Mouse (Mus musculus) kidney, embryonic 14.5 days (tissue): ENCODE results near the gene Spg20. TPM values are rescaled to one million over a fixed set of nuclear protein-coding genes. Genes with fewer than 3 reads are reported as not detected.

Experiments used
- ATAC-seq: fragments of 200-750 bp; cut with Nextera tagmentation; 2 replicates; pipeline ENCODE4 v1.8.0; 2017; ENCODE audit warnings: moderate number of reproducible peaks, mild to moderate bottlenecking, moderate TSS enrichment, moderate library complexity; ENCODE audit not compliant: low FRiP score, low TSS enrichment
- H3K27ac ChIP-seq: fragments of 300-500 bp; sonication (generic); 2 replicates; pipeline ENCODE4 v1.5.1; 2014; ENCODE audit warnings: low read depth, mild to moderate bottlenecking, low read length, moderate library complexity, mixed read lengths
- H3K27me3 ChIP-seq: fragments of 300-500 bp; sonication (generic); 2 replicates; pipeline ENCODE4 v1.6.1; 2014; ENCODE audit warnings: mild to moderate bottlenecking, low read length; ENCODE audit not compliant: control insufficient read depth, insufficient read depth
- H3K36me3 ChIP-seq: fragments of 300-500 bp; sonication (generic); 2 replicates; pipeline ENCODE4 v1.6.1; 2014; ENCODE audit warnings: low read length, mixed read lengths; ENCODE audit not compliant: control insufficient read depth, insufficient read depth
- H3K4me1 ChIP-seq: fragments of 300-500 bp; sonication (generic); 2 replicates; pipeline ENCODE4 v1.6.1; 2014; ENCODE audit warnings: low read length, mixed read lengths; ENCODE audit not compliant: control insufficient read depth, insufficient read depth
- H3K4me2 ChIP-seq: fragments of 300-500 bp; sonication (generic); replicated peaks from 2 replicates; pipeline ENCODE4 v1.6.1; 2014; ENCODE audit warnings: low read depth, mild to moderate bottlenecking, low read length
- H3K4me3 ChIP-seq: fragments of 300-500 bp; sonication (generic); 2 replicates; pipeline ENCODE4 v1.5.1; 2014; ENCODE audit warnings: mild to moderate bottlenecking, low read length
- H3K9ac ChIP-seq: fragments of 300-500 bp; sonication (generic); 2 replicates; pipeline ENCODE4 v1.6.1; 2014; ENCODE audit warnings: low read depth, mild to moderate bottlenecking, low read length, moderate library complexity
- H3K9me3 ChIP-seq: fragments of 300-500 bp; sonication (generic); 2 replicates; pipeline ENCODE4 v1.6.1; 2016; ENCODE audit warnings: low read length; ENCODE audit not compliant: control insufficient read depth
- WGBS: fragments of 180-500 bp; shearing (Covaris S2); extraction: QIAGEN DNeasy Blood & Tissue Kit; methylation state at CpG from one replicate; pipeline ENCODE4 v1.1.7; 2014; 5-methylcytosine and 5-hydroxymethylcytosine counted together
- polyA plus RNA-seq: library from polyadenylated mRNA; unstranded; fragments of >200 nt; fragmentation: Nextera tagmentation; extraction: Ambion mirVana; gene quantifications from 2 replicates; pipeline ENCODE4 v1.2.1, GENCODE M21; 2014

Gene Spg20
- polyA plus RNA-seq, 1 experiment from 2014 or later = 49.6 TPM

DNA sequence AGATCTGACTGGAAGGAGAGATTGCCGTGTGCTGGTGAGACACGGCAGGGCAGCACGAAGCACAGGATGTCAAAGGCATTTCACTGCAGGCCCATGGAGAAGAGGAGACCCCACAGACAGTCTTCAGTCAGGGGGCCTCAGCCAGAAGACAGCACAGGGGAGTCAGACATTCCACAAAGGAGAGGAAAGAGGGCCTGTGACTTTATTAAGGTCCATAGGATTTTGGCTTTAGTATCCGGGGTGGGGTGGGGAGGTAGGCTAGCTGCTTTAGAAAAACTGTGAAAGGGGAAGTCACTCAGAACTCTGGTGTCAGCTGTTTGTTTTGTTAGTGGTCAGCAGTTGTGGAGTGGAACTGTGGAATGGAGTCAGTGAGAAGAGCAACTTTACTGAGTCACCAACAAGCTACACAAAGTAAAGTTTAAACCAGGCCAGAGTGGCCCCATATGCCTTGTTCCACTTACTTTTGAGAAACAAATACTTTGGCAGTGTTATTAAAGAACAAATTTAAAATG, 17.3 kb downstream of the Spg20 start:
- no peaks in the 10 kb centered on the region for H3K4me1 ChIP-seq
- no peak overlapping the region for H3K4me2 ChIP-seq
- 87% methylated on average over 4 of the region's 4 CpGs for WGBS
- no peaks in the 10 kb centered on the region for H3K27me3 ChIP-seq
- no peak for ATAC-seq
- peaks cover 80% of the 10 kb centered on the region for H3K36me3 ChIP-seq
- H3K27ac ChIP-seq = no peak overlapping the region
- H3K9me3 ChIP-seq = no peaks in the 10 kb centered on the region
- H3K4me3 ChIP-seq = no peak overlapping the region
- H3K9ac ChIP-seq = no peak overlapping the region

DNA sequence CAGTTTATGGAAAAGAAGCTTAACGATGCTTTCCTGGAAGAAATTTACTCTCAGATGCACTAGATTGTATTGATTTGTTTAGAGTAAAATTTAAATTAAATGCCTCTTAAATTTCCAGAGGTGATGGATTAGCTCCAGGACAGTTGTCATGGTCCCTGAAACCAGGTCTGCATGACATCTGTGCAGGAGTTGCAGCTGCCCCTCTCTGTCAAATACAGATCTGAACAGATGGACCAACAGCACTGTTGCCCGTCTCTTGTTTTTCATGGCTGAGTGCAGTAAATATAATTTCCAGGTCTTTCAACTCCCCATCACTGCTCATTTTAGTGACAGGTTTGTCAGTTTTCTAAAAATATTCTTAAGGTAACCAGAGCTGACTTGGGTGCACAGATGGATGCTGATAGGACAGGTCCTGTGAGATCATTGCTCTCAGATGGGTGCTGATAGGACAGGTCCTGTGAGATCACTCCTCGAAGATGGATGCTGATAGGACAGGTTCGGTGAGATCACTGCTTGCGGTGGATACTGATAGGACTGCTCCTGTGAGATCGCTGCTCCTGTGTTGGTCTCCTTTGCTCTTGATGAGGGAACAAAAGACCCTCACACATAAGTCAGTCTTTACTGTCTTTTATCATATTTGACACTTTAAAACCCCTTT, 19.8 kb downstream of the Spg20 start:
- H3K4me1 ChIP-seq = no peaks in the 10 kb centered on the region
- no peaks in the 10 kb centered on the region for H3K9me3 ChIP-seq
- no peak overlapping the region for H3K9ac ChIP-seq
- peaks cover 78% of the 10 kb centered on the region for H3K36me3 ChIP-seq
- 89% methylated on average over 6 of the region's 6 CpGs for WGBS
- H3K27me3 ChIP-seq = no peaks in the 10 kb centered on the region
- no peak overlapping the region for H3K4me2 ChIP-seq
- H3K27ac ChIP-seq = no peak overlapping the region
- ATAC-seq = no peak
- no peak overlapping the region for H3K4me3 ChIP-seq

DNA sequence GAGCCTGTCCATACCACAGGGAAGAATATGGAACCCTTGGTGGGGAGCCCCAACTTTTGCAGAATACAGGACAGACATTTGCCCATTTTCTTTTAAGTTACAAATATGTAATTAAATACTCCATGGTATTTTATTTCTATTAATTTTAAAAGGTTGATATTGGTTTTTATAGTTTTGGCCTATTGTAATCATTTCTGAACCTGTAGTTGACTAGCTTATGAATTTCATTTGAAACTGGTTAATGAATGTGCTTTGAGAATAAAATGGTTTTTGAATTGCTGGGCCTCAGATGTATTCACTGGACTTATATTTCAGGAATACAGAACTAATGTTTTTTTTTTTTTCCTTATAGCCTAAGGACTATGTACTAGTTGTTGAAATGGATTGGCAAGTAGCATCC, 25.1 kb downstream of the Spg20 start, which contains the start of gene Ccdc169:
TSS of gene Ccdc169 (plus strand) at position 301 of the 400 bp plus-strand sequence.
- no peaks in the 10 kb centered on the region for H3K27me3 ChIP-seq
- no peak within 1 kb of the TSS for H3K4me2 ChIP-seq
- no peak within 1 kb of the TSS for H3K4me3 ChIP-seq
- no peak within 1 kb of the TSS for H3K9ac ChIP-seq
- ATAC-seq = no peak
- no peaks in the 10 kb centered on the region for H3K9me3 ChIP-seq
- no peaks in the 10 kb centered on the region for H3K4me1 ChIP-seq
- no peak within 1 kb of the TSS for H3K27ac ChIP-seq
- H3K36me3 ChIP-seq = peaks cover 51% of the 10 kb centered on the region

- WGBS = 76% methylated on average over 12 of the region's 12 CpGs
- H3K4me3 ChIP-seq = no peak overlapping the region
Observed at GRCm38 (mm10) chr3:55139837-55140236, 27.9 kb downstream of the Spg20 start.

GRCm38 (mm10) chr3:55141401-55141800, 29.5 kb downstream of the Spg20 start:
- no peaks in the 10 kb centered on the region for H3K4me1 ChIP-seq
- no peaks in the 10 kb centered on the region for H3K27me3 ChIP-seq
- no peak overlapping the region for H3K9ac ChIP-seq
- H3K36me3 ChIP-seq = peaks cover 15% of the 10 kb centered on the region
- WGBS = 69% methylated on average over 2 of the region's 2 CpGs
- no peaks in the 10 kb centered on the region for H3K9me3 ChIP-seq
- no peak for ATAC-seq
- no peak overlapping the region for H3K27ac ChIP-seq
- H3K4me2 ChIP-seq = no peak overlapping the region
- no peak overlapping the region for H3K4me3 ChIP-seq

More at GRCm38 (mm10) chr3:55139837-55140236, 27.9 kb downstream of the Spg20 start:
- Histone ChIP-seq H3K4me2 (no peak overlapping the region), H3K27me3 (no peaks in the 10 kb centered on the region), H3K9me3 (no peaks in the 10 kb centered on the region), H3K27ac (no peak overlapping the region), H3K36me3 (peaks cover 26% of the 10 kb centered on the region), H3K4me1 (no peaks in the 10 kb centered on the region), H3K9ac (no peak overlapping the region)
- ATAC-seq = peak; percentile 52; the same call in 1 of the 2 replicates

GRCm38 (mm10) chr3:55144916-55145315, 33.0 kb downstream of the Spg20 start:
- Histone ChIP-seq H3K4me3 (no peak overlapping the region), H3K9ac (no peak overlapping the region), H3K4me2 (no peak overlapping the region), H3K4me1 (no peaks in the 10 kb centered on the region), H3K27me3 (no peaks in the 10 kb centered on the region), H3K27ac (no peak overlapping the region), H3K36me3 (no peaks in the 10 kb centered on the region), H3K9me3 (no peaks in the 10 kb centered on the region)
- WGBS = 93% methylated on average over 4 of the region's 4 CpGs
- no peak for ATAC-seq

- Histone ChIP-seq H3K4me2 (no peak overlapping the region), H3K36me3 (no peaks in the 10 kb centered on the region), H3K4me3 (no peak overlapping the region), H3K4me1 (no peaks in the 10 kb centered on the region), H3K27me3 (no peaks in the 10 kb centered on the region), H3K9ac (no peak overlapping the region), H3K27ac (no peak overlapping the region), H3K9me3 (no peaks in the 10 kb centered on the region)
- ATAC-seq = no peak
- WGBS = 83% methylated on average over 6 of the region's 6 CpGs
Observed at GRCm38 (mm10) chr3:55146441-55146840, 34.5 kb downstream of the Spg20 start.

DNA sequence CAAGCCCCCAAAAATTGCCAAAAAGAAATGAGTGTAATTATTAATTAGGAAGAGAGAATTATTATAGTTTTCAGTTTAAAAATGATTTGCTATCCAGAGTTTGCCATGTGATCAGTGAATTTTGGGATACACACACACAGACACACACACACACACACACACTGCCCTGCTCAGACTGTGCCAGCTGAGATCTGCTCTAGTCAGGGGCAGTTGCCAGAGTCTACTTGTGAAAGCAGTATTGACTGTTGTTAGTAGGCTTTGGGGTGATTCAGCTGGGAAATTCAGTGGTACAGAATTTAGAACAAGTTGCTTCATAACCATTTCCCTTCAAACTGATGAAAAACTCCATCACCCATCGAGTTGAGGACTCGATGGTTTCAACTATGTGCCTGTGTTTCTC, 35.2 kb downstream of the Spg20 start:
- Histone ChIP-seq H3K4me3 (no peak overlapping the region), H3K4me1 (no peaks in the 10 kb centered on the region)
- 87% methylated on average over 2 of the region's 2 CpGs for WGBS

GRCm38 (mm10) chr3:55148091-55148490, 36.2 kb downstream of the Spg20 start:
- Histone ChIP-seq H3K4me3 (no peak overlapping the region), H3K9me3 (no peaks in the 10 kb centered on the region), H3K4me2 (no peak overlapping the region), H3K36me3 (no peaks in the 10 kb centered on the region), H3K27me3 (no peaks in the 10 kb centered on the region), H3K4me1 (no peaks in the 10 kb centered on the region), H3K9ac (no peak overlapping the region), H3K27ac (no peak overlapping the region)
- WGBS = 24% methylated on average over 3 of the region's 3 CpGs
- ATAC-seq = peak; percentile 32; the same call in 1 of the 2 replicates

More for the DNA sequence above, 35.2 kb downstream of the Spg20 start:
- no peak overlapping the region for H3K27ac ChIP-seq
- H3K9me3 ChIP-seq = no peaks in the 10 kb centered on the region
- H3K9ac ChIP-seq = no peak overlapping the region
- no peak for ATAC-seq
- no peaks in the 10 kb centered on the region for H3K36me3 ChIP-seq
- no peaks in the 10 kb centered on the region for H3K27me3 ChIP-seq
- no peak overlapping the region for H3K4me2 ChIP-seq
